Mouse (Mus musculus) cerebellum, postnatal 36 days (tissue): ENCODE measurements at regions not wholly inside any gene's neighbourhood (a gene's known extent, or its start where the extent isn't known, plus 50 kb on each side); places are given as distances from the start of the nearest gene placed in this dataset.

Source experiments
- DNase-seq, 2 experiments: peaks; one replicate each; pipeline ENCODE4 v3.0.0; 2021 to 2022; ENCODE audit warnings: mixed read lengths in 2 of 2

DNA sequence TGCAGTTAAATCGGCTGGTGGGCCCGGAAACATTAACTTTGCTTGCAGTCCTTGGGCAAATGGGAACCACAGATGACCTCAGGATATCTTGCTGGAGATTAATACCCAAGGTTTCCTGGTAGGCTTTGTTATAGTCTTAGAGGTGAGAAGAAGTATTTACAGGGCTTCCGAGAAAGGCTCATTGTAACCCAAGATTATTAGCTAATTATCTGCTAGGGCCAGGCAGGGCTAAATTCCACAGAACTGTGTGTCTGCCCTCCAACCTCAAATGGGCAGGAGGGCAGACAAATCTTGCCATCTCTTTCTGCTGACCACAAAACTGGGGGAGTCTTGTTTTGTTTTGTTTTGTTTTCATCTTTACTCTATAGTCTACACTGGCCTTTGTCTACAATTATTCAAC lies 209.0 kb downstream of the Sptssa start:
- DNase-seq = no peak

DNA sequence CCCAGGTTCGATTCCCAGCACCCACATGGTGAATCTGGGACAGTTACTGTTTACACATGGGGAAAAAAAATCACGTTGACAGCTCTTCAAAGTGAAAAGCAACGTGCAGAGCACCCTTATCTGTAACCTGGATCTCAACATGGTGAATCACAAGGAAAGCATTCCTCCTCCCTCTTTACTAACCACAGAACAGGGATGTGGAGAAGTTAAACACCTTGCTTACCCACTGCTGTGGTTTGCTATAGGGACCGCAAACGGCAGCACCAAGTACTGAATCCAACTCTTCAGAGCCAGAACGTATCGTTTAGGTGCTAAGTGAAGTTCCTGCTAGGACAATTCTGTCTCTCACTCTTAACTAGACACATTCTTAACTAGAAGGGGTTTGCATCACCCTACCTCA lies 210.0 kb downstream of the Sptssa start:
- DNase-seq = no peak

DNA sequence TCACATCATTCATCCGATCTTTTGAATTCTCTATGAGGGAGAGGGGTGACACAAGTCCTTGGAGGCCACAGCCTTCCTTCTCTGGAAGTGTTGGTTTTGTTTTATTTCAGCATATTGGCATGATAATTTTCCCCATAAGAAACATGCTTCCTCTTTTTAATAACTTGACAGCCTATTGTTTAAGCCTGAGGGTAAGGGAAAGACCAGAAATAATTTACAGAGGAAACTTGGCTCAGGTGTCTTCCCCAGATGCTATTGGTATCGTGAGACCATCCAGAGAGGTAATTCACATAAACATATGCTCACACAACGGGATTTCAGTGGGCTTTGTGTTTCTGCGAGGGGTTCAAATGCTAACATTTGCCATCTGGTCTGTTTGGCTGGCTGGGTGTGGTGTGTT lies 212.0 kb downstream of the Sptssa start:
- DNase-seq = no peak

DNA sequence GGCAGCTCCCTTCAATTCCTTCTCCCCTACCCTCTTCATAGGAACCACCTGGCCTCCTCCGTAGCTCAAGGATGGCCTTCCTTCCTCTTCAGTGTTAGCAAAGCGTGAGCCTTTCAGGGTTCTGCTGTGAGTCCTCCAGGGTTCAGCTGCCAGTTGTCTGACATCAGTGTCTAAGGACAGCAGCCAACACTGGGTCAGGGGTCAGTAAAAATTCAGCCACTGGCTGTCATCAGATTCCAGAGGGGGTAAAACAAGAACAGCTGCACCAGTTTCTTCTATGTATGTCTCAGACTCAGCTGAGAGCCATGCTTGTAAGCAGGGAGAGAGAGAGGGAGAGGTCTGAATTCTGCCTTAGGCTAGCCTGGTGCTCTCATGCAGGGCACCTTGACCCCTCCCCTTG lies 213.1 kb downstream of the Sptssa start:
- DNase-seq = no peak

DNA sequence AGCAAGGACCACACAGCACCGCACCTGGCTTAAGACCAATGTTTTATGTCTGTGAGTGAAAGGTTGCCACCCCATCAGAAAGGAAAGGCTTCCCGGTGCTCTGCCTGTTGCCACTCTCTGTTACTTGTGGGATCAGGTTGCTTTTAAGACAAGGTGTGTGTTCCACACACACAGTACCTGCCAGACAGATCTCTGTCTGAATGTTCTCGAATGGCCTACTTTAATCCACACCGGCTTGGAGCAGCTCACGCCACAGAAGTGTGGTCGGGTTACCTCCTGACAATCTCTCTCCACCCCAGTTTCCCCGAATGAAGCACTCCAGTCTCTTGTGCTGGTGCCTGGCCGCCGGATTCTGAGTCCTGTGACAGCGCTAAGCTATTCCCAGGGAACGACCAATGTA lies 214.0 kb downstream of the Sptssa start:
- DNase-seq = no peak

DNA sequence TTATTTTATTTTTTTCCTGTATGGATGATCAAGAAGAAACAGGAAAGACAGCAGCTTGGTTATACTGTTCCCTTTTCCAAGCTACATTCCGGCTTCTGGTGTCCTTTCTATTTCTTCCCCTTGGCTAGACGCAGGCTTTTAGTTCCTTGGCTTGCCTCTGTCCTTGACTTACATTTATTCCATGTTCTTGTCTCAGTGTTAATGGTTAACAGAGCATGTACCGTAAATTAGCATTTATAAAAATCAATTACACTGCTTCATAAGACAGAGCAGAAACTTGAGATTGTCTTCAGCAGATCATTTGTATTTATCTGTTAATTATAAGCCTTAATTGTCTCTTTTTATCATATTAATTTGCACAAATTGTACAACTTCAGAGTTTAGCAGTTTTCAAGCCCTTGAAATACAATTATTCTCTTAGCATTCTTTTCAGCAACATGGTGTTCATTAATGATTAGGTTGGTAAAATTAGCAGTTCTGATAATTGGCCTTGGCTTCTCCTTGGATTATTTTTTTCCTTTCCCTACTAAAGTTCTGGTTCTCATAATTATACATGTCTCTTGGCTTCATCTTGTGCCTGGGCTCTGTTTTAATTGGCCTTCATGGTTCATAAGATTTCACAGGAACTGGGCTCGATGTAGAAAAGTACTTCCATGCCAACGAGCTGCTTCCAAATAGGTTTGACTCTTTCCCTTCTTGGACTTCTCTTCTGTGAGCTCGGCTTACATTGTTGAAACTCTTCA lies 215.4 kb downstream of the Sptssa start:
- no peak for DNase-seq

DNA sequence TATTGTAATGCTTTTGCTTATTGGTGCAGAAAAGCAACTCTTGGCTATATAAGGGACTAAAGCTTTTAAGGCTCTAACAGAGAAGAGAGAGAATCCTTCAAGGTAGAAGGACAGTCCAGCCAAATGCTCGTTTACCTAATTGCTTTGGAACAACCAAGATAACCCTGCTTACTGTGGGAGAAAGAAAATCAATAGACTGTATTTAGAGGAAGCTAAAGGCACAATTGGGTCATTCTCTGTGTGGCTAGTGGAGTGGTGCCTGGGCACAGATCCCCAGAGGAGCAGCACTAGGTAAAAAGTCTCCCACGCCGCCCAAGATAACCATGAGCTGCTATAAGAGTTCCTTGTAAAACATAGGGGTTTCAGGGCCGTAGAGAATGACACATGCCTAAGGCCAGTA lies 217.6 kb downstream of the Sptssa start:
- no peak for DNase-seq

DNA sequence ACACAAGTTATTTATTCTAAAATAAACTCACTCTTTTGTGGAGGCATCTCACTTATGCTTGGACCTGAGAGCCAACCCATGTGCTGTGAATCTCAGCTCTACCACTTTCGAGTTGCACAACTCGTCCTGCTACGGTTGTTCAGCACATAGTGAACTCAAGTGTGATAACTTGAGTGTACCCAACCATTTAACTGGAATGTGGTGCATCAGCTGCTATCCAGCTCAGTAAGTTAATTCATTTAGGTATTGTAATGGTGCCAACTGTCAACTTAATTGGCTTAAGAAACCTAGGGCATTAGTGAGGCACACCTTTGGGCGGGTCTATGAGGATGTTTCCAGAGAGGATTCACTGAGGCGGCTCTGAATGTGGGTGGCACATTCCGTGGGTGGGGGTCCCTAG lies 221.6 kb upstream of the Egln3 start:
- no peak for DNase-seq

DNA sequence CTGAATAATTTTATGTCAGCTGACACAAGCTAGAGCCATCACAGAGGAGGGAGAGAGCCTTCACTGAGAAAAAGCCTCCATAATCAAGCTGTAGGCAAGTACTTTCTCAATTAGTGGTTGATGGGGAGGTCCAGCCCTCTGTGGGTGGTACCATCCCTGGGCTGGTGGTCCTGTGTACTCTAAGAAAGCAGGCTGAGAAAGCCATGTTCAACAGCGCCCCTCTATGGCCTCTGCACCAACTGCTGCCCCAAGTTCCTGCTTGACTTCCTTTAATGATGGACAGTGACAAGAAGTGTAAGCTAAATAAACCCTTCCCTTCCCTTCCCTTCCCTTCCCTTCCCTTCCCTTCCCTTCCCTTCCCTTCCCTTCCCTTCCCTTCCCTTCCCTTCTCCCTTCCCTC lies 211.2 kb upstream of the Egln3 start:
- DNase-seq = no peak

DNA sequence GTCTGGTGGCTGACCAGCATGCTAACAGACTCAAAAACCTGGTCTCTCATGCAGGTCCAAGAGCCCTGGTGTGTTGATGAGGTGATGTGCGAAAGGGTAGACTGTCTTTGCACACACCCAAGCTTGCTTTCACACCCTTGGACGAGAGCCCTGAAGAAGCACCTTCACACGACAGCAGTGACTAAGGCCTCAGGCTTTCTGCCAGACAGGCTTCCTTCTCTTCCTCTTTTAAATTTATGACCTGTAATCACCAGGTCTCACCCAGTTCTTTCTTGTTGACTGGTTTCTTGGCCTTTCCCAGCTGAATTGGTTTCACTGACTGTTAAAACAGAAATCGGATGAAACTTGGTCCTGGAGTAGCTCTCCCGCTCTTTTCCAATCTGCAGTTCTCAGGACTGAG lies 210.5 kb upstream of the Egln3 start:
- no peak for DNase-seq

DNA sequence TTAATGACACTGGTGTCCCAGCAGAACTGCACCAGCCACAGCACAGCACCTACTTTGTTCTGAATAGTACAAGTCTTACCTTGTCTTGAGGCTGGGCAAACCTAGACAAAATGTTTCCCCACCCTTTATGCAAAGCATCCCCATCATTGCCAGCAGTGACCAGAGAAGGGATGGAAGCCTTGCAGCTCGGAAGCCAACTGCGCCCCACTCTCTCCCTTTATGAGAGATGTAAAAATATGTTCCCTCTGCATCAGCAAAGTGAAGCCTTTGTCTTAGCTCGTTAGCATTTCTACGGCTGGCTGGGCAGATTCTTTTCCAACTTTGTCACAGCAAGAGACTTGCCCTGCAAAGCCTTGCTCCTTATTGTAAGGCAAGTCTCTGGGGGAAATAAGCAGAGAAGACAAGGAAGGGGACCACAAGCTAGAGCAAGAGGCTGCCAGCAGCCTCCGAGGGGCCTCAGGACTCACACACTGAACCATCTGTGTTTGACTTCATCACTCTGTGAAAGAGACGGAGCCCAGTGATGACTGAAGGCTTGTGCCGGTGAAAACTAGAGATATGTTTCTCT lies 206.5 kb upstream of the Egln3 start:
- DNase-seq = no peak

DNA sequence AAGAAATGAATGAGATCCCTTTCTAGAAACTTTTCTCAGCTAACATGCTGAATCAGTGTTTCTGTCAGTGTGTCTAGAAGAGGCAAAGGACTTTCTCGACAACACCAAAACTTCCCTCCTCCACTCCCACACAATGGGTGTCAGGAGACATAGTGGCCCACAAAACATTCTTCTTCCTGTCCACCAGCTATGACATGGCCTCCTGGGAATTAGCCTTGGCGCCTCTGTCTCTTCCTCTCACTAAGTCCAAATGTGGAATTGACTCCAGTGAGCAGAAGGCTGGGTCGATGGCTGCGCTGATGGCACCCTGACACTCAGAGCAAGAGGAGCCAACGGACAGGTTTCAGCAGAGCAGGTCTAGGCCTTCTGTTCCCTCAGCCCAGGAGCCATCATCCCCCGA lies 205.2 kb upstream of the Egln3 start:
- no peak for DNase-seq

DNA sequence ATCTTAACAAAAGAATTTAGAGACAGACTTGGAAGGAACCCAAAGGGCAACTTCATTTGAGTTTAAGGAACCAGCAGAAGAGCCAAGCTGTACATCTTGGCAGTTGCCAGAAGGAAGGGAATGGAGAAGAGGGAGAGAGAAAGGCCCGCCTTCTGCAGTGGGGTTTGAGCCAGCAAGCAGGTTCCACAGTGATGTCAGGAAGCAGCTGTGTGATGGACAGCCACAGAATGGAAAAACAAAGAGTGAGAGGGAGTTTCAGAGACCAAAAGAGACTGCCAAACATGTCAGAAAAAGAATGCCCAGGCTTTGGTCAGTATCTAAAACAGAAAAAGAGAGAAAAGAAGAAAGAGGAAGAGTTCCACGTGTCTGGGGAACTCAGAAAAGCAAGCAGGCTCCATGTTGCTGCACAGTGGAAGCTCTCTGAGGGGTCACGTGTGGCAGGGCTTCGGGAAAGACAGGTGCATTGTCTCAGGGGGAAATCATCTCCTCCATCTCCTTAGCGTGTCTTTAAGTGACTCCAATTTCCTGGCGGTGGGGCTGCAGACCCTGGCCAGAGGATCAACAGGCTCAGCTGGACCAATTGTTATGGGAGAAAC lies 203.7 kb upstream of the Egln3 start:
- DNase-seq = no peak

DNA sequence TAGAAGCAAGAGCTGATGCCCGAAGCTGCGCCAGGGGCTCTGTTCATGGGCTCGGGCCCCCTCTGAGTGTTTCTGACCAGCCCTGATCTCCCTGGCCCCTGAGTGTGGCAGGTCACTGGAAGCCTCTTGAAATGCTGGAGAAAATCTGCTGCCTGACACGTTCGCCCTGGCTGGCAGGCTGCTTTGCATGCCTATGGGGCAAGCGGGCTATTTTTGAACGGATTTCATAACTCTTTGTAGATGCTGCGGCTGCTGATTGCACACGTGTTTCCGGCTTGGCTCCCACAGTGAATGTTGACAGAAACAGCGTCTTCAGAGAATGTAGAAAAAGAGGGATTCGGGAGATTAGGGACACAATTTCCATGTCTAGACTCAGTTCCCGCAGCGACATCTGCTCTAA lies 201.4 kb upstream of the Egln3 start:
- DNase-seq = peak in 1 of 2 experiments; percentile 4

DNA sequence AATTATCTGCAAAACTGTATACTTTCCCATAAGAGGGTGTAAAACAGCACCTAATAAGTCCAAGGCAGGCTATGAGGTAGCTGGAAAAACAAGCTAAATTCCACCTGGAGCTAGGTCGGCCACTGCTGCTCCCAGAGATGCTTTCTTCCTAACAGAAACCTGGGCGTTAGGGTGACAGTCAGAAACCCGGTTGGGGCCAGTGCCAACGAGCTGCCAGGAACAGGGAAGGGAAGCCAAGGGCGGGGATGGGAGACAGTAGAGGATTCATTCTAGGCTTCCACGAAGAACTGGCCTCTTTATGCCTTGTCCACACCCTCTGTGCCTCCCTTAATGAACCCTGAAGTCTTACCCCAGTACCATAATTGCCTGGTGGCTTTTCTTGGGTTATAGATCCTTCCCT lies 198.9 kb upstream of the Egln3 start:
- peak; percentile 7 to 10 for DNase-seq

DNA sequence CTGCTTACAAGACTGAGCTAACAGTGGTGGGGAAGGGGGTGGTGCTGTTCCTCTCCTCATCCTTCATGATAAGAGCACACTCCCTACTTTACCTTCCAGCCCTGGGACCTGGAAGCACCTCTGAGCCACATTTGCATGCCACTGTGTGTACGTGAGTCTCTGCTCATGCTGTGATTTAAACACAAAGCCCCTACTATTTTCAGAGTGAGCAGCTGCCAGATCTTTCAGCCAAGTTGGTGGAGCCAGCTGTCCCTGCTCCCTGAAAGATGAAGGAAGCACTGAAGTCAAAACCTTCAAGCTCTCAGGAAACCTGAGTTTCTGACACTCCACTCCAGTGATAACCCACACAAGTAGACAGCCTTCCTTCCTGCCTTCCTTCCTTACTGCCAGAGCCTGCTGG lies 198.0 kb upstream of the Egln3 start:
- DNase-seq = no peak

DNA sequence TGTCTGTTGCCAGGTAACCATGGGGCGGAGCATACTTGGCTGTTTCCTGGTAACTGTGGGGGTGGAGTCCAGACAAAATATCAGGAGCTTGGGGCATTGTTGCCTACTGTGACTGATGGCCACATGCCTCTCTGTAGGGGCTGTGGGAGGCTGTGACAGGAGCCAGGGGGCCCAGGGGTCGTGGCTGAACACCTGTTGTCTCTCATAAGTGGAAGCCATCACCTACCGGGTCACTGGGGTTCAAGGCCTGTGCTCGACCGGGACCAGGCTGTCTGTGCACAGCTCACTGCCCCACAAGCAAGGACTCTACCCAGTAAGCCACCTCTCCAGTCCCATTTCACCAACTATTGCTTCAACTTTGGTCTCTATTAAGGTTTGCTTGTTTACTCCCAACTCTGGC lies 196.4 kb upstream of the Egln3 start:
- no peak for DNase-seq

DNA sequence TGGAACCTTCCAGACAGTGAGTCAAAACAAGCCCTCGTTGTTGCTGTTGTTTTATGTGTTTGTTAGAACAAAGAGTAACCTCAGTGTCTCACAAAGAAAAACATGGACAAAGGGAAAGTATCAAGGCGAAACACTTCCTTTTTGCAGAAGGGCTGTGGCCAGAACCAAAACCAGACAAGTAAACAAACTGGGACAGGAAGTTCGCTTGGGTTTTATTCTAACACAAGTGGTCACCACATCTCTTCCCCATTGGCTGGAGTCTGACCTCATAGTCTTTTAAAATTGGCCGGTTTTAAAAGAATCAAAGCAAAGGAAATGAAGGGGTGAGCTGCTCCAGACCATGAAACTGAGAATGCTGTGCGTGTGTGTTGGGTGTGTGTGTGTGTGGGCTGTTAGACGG lies 194.4 kb upstream of the Egln3 start:
- no peak for DNase-seq

DNA sequence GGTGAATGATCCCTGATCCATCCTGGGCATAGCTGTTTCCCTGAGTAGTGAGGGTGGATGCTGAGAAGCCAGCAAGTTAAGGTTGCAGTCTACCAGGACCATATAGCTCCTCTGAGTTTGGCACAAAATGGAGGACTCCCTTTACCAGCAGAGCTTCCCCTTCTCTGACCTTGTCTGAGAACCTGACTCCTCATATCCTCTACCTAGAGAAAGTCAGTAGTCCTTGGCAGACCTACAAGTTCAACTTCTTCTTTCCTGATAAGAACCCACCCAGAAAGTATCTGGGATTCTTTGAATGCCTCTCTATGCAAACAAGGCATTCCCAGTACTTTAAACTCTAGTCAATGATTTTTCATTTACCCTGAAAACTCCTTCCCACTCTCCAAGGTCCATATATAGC lies 193.3 kb upstream of the Egln3 start:
- no peak for DNase-seq

DNA sequence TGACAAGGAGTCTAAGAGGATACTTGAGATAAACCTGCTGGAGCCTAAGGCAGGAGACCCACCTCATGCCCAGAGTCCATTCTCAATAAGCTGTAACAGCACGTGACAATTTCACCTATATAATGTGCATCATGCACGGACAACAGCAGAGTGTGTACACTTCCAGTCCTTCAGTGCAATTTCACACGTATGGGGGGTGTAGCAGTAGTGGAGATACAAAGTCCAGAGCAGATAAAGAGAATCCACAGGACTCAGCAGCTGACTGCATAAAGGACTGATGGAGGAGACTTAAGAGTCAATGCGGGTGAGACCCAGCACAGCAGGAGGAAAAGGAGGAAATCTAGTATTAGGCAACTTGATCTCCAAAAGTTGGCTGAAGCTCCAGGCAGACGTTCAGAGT lies 192.7 kb upstream of the Egln3 start:
- no peak for DNase-seq

DNA sequence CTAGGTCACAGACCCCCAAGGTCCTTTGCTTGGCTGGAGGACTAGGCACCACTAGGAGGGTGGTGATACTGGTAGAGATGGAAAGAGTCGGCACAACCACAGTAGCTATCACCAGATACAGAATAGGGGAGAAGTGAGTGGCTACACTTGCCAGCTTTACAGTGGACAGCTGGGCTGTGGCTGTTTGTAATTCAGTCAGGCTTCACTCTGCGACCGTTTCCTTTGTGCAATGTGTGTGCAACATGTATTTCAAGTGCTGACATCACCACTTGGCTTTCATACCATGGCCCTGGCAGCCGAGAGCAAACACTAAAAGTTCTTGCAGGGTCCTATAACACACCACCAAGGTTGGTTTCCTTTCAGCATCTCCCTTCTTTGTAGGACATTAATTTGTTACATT lies 181.7 kb upstream of the Egln3 start:
- DNase-seq = no peak

DNA sequence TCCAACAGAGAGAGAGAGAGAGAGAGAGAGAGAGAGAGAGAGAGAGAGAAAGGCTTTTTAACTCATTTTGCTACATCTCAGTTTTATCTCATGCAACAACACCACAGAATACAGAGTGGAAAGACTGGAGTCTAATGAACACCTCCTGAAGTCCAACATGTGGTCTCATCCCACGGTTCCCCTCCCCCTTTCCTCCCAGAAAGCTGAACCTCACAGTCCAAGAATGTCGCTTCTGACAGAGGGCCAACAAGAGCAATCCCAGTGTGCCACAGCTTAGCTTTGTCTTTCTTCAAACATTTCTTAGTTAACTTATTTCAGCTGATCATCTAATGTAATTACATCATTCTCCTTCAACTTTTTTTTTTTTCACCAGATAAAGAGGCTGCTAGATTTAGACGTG lies 180.5 kb upstream of the Egln3 start:
- DNase-seq = no peak

DNA sequence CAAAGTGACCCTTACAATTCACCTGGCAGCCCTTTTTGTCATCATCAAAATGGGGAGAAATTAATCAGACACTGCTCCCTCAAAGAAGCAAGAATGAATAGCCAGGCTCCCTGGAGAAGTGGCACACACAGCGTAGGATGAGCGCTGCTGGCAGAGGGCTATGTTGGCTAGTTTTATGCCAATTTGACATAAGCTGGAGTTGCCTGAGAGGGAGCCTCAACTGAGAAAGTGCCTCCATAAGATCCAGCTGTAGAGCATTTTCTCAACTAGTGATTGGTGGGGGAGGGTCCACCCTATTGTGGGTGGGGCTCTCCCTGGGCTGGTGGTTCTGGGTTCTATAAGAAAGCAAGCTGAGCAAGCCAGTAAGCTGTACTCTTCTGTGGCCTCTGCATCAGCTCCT lies 179.3 kb upstream of the Egln3 start:
- DNase-seq = no peak

DNA sequence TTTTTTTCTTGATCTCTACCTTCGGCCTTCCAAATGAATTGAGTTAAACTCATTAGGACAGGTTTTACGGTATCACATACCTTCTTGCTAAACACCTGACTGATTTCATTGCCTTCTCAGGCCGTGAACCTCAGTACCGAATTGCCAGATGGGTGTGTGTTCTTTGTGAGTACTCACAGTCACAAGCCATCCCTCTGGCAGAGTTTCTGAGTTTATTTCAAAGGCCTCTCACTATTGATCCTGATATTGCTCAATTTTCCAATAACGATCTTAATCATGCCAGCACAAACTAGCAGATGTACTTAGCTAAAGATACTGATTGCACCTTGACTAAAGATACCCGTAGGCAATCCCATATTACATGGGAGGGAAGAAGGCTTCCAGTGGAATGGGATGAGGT lies 178.4 kb upstream of the Egln3 start:
- DNase-seq = no peak

DNA sequence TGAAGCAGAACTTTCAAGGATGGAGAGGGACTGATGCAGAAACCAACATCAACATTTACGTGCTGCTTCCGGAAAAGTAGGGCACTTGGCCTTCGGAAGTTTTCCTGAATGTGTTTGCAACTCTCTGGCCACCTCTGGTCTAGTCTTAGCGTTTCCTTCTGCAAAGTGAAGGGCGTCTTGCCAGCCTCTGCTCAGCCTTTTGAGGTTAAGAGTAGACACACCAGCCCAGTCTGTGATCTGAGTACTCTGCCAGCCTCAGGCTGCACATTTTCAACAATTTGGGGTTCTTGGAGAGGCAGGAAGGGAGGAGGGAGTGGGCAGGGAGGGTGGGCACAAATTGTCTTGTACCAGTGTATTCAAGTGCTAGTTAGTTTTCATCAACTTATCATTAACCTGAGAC lies 176.7 kb upstream of the Egln3 start:
- no peak for DNase-seq
